Mouse (Mus musculus) lung, postnatal 0 days (tissue): ENCODE measurements around the gene Gm49383. TPM values are rescaled to one million over a fixed set of nuclear protein-coding genes. Genes with fewer than 3 reads are reported as not detected.

Experiments used
- ATAC-seq: fragments of 200-750 bp; cut with Nextera tagmentation; 2 replicates; pipeline ENCODE4 v1.8.0; 2017; ENCODE audit warnings: moderate library complexity
- DNase-seq: peaks from one replicate; pipeline ENCODE4 v3.0.0-alpha.2; 2016; ENCODE audit warnings: low spot score
- H3K27ac ChIP-seq: fragments of 300-500 bp; sonication (generic); 2 replicates; pipeline ENCODE4 v1.5.1; 2014; ENCODE audit warnings: antibody characterized with exemption, mild to moderate bottlenecking, low read length, mixed read lengths
- H3K27me3 ChIP-seq: fragments of 300-500 bp; sonication (generic); replicated peaks from 2 replicates; pipeline ENCODE4 v1.6.1; 2014; ENCODE audit warnings: low read length, mixed read lengths; ENCODE audit not compliant: insufficient read depth
- H3K36me3 ChIP-seq: fragments of 300-500 bp; sonication (generic); 2 replicates; pipeline ENCODE4 v1.6.1; 2014; ENCODE audit warnings: low read length, mixed read lengths; ENCODE audit not compliant: insufficient read depth
- H3K4me1 ChIP-seq: fragments of 300-500 bp; sonication (generic); 2 replicates; pipeline ENCODE4 v1.6.1; 2014; ENCODE audit warnings: antibody characterized with exemption, low read depth, low read length, mixed read lengths; ENCODE audit not compliant: insufficient read depth
- H3K4me2 ChIP-seq: fragments of 300-500 bp; sonication (generic); replicated peaks from 2 replicates; pipeline ENCODE4 v1.6.1; 2014; ENCODE audit warnings: low read depth, mild to moderate bottlenecking, low read length, moderate library complexity, mixed read lengths
- H3K4me3 ChIP-seq: fragments of 300-500 bp; sonication (generic); 2 replicates; pipeline ENCODE4 v1.5.1; 2014; ENCODE audit warnings: low read depth, low read length
- H3K9ac ChIP-seq: fragments of 300-500 bp; sonication (generic); replicated peaks from 2 replicates; pipeline ENCODE4 v1.6.1; 2014; ENCODE audit warnings: low read depth, mild to moderate bottlenecking
- H3K9me3 ChIP-seq: fragments of 300-500 bp; sonication (generic); 2 replicates; pipeline ENCODE4 v1.6.1; 2016; ENCODE audit warnings: low read length, mixed read lengths
- CTCF ChIP-seq: IDR thresholded peaks from 2 replicates; pipeline ENCODE4 v1.5.1; 2016; ENCODE audit warnings: antibody characterized with exemption, mild to moderate bottlenecking
- EP300 ChIP-seq: IDR thresholded peaks from 2 replicates; pipeline ENCODE4 v1.6.1; 2016; ENCODE audit warnings: antibody characterized with exemption, mild to moderate bottlenecking, control low read depth
- WGBS: fragments of 180-500 bp; shearing (Covaris S2); extraction: QIAGEN DNeasy Blood & Tissue Kit; methylation state at CpG from one replicate; pipeline ENCODE4 v1.1.7; 2014; 5-methylcytosine and 5-hydroxymethylcytosine counted together
- polyA plus RNA-seq: library from polyadenylated mRNA; unstranded; fragments of >200 nt; fragmentation: Nextera tagmentation; extraction: Ambion mirVana; gene quantifications from 2 replicates; pipeline ENCODE4 v1.2.1, GENCODE M21; 2015

Gm49383 gene
- polyA plus RNA-seq, 1 experiment from 2014 or later: 8.2 TPM

DNA sequence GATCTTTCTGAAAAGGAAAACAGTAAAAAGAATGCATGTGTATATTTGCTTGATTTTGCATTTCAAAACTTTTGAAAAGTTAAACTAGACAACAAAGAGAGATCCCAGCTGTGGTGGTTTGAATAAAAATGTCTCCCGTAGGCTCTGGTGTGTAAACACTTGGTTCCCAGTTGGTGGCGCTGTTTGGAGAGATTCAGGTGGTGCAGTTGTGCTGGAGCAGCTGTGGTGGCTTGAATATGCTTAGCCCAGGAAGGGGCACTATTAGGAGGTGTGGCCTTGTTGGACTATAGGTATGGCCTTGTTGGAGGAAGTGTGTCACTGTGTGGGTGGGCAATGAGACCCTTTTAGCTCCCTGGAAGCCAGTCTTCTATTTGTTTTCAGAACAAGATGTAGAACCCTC is 32.3 kb upstream of the Gm49383 start:
- H3K4me2 ChIP-seq: no peak overlapping the region
- H3K9ac ChIP-seq: no peak overlapping the region
- H3K4me1 ChIP-seq: no peaks in the 10 kb centered on the region
- no peaks in the 10 kb centered on the region for H3K36me3 ChIP-seq
- no peak overlapping the region for H3K4me3 ChIP-seq
- WGBS: 71% methylated on average over 2 of the region's 2 CpGs
- ATAC-seq (no peak), DNase-seq (peak; percentile 58)
- H3K9me3 ChIP-seq: no peaks in the 10 kb centered on the region
- H3K27me3 ChIP-seq: no peaks in the 10 kb centered on the region
- H3K27ac ChIP-seq: no peak overlapping the region
- TF ChIP-seq EP300: no peak
- TF ChIP-seq CTCF: peak; percentile 62

DNA sequence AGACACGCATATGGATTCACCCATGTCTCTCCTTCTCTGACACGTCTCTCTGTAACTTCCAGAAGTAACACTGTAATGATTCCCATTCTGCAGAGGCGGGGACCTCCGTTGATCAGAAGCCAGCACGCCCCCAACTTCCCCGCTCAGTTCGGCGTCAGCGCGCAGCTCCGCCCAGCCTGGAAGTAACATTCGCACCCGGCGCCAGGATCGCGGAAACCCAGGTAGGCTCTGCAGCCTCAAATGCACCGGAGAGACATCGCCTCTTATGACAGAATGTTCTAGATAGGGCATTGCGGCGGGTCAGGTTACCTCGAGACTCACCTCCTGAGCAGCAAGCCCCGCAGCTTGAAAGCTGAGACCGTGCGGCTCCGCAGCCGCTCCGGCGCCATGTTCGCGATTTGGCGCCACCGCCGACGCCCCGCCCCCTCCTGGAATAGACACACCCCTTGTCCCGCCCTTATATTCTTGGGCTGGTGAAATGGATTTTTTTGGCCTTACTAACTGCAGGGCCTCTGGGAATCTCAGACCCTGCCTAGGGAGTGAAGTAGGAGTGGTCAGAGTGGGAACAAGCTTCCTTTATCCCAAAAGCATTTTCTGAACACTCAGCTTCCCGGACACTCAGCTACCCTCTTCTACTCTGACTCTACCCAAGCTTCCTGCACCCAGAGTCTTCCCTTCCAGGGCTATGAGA is 31.0 kb upstream of the Gm49383 start, which contains the start of gene Pole2:
Pole2 (minus strand) TSS at position 420 of the 691 bp plus-strand sequence.
- ATAC-seq (peak; percentile 97), DNase-seq (peak; percentile 94)
- WGBS: under 1% methylated on average over 37 of the region's 37 CpGs
- Histone ChIP-seq H3K36me3 (no peaks in the 10 kb centered on the region), H3K9ac (peak within 1 kb of the TSS; percentile 50), H3K9me3 (no peaks in the 10 kb centered on the region), H3K4me2 (peak within 1 kb of the TSS; percentile 52), H3K4me3 (peak within 1 kb of the TSS; percentile 70), H3K27ac (peak within 1 kb of the TSS; percentile 63), H3K4me1 (no peaks in the 10 kb centered on the region), H3K27me3 (no peaks in the 10 kb centered on the region)
- TF ChIP-seq CTCF: no peak; the same call in 1 of the 2 replicates
- TF ChIP-seq EP300: no peak

DNA sequence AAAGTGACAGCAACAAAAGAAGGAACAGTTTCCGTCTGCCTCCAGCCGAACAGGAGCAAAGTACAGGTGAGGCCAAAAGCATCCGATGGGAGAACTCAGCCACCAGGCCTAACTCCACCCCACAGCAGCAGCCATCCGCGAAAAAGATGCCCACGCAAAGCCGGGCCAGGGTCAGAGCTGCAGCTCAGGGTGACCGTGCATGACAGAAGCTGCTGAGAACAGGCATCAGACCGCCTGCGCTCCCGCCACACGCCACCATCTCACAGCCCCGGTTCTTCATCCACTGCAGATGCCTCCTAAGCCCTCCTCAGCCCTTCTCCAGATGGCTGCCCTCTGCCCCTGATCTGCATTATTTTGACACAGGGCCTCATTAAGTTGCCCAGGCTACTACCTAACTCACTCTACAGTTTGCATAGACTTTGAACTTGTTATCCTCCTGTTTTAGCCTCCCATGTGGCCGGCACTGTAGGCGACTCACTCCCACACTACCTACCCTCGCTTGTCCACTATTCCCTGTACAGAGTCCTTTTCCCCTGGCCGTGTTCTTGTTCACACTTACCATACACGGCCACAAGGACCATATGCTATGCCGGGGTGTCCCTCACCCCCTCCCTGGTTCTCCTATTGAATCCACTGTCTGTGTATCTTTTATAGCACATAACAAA is 23.8 kb upstream of the Gm49383 start:
- WGBS: 92% methylated on average over 19 of the region's 19 CpGs
- Histone ChIP-seq H3K4me3 (no peak overlapping the region), H3K4me2 (no peak overlapping the region), H3K4me1 (no peaks in the 10 kb centered on the region), H3K9ac (no peak overlapping the region), H3K36me3 (no peaks in the 10 kb centered on the region; the same call in 1 of the 2 replicates), H3K9me3 (no peaks in the 10 kb centered on the region), H3K27me3 (no peaks in the 10 kb centered on the region), H3K27ac (no peak overlapping the region)
- ATAC-seq (no peak), DNase-seq (no peak)
- TF ChIP-seq EP300 (no peak), CTCF (no peak)

DNA sequence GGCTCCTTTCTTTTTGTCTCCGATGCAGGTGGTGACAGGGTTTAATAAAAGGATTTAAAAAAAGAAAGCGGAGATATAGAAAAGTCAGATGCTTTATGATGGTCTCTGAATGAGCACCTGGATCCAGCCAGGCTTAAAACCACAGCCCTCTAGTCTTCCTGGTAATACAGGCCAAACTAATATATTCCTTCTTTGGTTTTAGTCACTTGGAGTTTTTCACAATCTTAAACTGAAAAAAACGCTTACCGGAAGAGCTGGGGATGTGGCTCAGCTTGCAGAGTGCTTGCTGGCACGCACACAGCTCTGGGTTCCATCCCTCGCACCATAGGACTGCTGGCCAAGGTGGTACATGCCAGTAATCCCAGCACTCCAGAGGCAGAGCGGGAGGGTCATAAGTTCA is 19.7 kb upstream of the Gm49383 start:
- Histone ChIP-seq H3K36me3 (no peaks in the 10 kb centered on the region; the same call in 1 of the 2 replicates), H3K27me3 (no peaks in the 10 kb centered on the region), H3K9ac (no peak overlapping the region), H3K27ac (no peak overlapping the region), H3K4me1 (no peaks in the 10 kb centered on the region), H3K9me3 (no peaks in the 10 kb centered on the region), H3K4me2 (no peak overlapping the region), H3K4me3 (no peak overlapping the region)
- WGBS: 96% methylated on average over 7 of the region's 7 CpGs
- TF ChIP-seq CTCF: no peak
- no peak for TF ChIP-seq EP300
- DNase-seq: no peak
- no peak for ATAC-seq

DNA sequence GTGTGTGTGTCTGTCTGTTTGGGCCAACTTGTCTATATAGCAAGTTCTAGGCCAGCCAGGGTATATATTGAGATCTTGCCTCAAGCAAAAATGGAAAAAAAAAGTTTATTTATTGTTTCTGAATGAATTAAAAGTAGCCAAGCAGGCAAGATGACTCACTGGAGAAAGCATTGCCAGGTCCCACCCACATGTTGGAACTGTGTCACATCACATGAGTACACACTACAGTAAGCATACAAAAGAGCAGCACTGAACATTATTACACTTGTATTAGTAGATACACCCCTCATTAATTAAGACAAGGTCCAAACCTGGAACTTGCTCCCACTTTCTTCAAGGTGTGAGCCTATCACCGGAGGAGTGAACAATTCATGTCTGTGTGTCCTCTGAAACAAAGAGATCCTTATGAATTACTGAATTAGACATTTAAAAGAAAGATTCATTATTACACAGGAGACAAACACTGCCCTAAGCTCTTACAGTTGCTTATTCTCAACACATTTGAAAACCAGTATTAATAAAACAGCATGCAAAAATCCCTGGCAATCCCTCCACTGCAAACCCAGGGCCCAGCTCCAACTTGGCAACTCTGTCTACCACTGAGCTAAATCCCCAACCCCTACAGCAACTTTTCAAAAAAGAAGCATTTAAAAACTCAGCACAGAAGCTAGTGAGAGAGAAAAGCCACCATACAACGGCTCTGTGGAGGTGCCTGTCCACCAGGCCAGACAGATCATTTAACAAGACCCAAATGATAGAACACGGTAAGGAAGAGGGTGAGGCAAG is 18.3 kb upstream of the Gm49383 start:
- H3K27me3 ChIP-seq: no peaks in the 10 kb centered on the region
- no peak overlapping the region for H3K4me2 ChIP-seq
- WGBS: 77% methylated on average over 3 of the region's 3 CpGs
- no peaks in the 10 kb centered on the region for H3K36me3 ChIP-seq
- peak; percentile 28 for DNase-seq
- H3K4me1 ChIP-seq: no peaks in the 10 kb centered on the region
- H3K9ac ChIP-seq: no peak overlapping the region
- no peak overlapping the region for H3K27ac ChIP-seq
- no peak for ATAC-seq
- H3K9me3 ChIP-seq: no peaks in the 10 kb centered on the region
- TF ChIP-seq EP300 (no peak), CTCF (no peak)
- no peak overlapping the region for H3K4me3 ChIP-seq

DNA sequence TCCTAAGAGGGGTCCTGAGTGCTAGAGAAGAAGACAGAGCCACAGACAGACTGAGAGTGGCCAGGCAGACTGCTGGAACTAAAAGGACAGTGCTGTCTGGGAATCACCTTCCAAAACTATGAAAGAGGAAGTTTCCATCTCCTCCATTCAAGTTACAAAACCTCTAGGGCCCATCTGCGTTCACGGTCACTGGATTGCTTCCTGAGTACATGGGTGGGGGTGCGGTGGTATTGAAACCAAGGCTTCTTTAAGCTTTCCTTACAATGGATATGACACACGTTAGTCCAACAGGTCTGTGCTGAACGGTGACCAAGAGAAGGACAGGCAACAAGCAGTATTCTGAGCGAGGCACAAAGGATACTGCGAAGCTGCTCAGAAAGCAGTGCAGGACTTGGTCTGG is 17.5 kb upstream of the Gm49383 start:
- TF ChIP-seq CTCF (no peak), EP300 (no peak)
- Histone ChIP-seq H3K9me3 (no peaks in the 10 kb centered on the region), H3K27me3 (no peaks in the 10 kb centered on the region), H3K27ac (no peak overlapping the region), H3K4me3 (no peak overlapping the region), H3K4me2 (no peak overlapping the region), H3K4me1 (no peaks in the 10 kb centered on the region), H3K9ac (no peak overlapping the region), H3K36me3 (no peaks in the 10 kb centered on the region)
- ATAC-seq: no peak
- DNase-seq: no peak
- WGBS: 90% methylated on average over 7 of the region's 7 CpGs
